Mouse (Mus musculus) thymus, adult 18-20 months (tissue): ENCODE measurements around the gene Spin2f.
"Not testable (repeated sequence)": the region's sequence is repeated elsewhere in the genome, so short reads cannot be mapped to it uniquely, and the experiment has no call there.

Source experiments
- DNase-seq, 2 experiments: peaks; one replicate each; pipeline ENCODE4 v3.0.0; 2022; ENCODE audit warnings: mixed read lengths in 2 of 2

Gene Spin2f

GRCm38 (mm10) chrX:31253594-31253993 lies at the start of gene Spin2f:
Gene Spin2f, plus strand, starts transcription at chrX:31253894.
- not testable (repeated sequence) for DNase-seq

GRCm38 (mm10) chrX:31212136-31212535 lies 41.6 kb upstream of the Spin2f start:
- DNase-seq = peak in 1 of 2 experiments; percentile 19

- DNase-seq = not testable (repeated sequence)
These were observed 30.2 kb upstream of the Spin2f start for GRCm38 (mm10) chrX:31223536-31223935.

GRCm38 (mm10) chrX:31235088-31235487 lies 18.6 kb upstream of the Spin2f start:
- not testable (repeated sequence) for DNase-seq

GRCm38 (mm10) chrX:31241754-31242153 lies 11.9 kb upstream of the Spin2f start:
- not testable (repeated sequence) for DNase-seq
